Mouse (Mus musculus): ENCODE measurements at regions not wholly inside any gene's neighbourhood (a gene's known extent, or its start where the extent isn't known, plus 50 kb on each side); places are given as distances from the start of the nearest gene placed in this dataset.

- no peak overlapping the region for H3K4me3 ChIP-seq (ENCODE audit: low read depth, low read length)
- H3K4me2 ChIP-seq (replicated peaks; ENCODE audit: low read depth, low read length), result no peak overlapping the region
- H3K4me1 ChIP-seq (ENCODE audit: control insufficient read depth, insufficient read depth, low read length), result no peaks in the 10 kb centered on the region
- H3K9me3 ChIP-seq (ENCODE audit: control insufficient read depth, low read depth, low read length), result no peaks in the 10 kb centered on the region; the same call in 1 of the 2 replicates
- H3K27me3 ChIP-seq (ENCODE audit: control insufficient read depth, insufficient read depth, low read length), result no peaks in the 10 kb centered on the region
- no peak overlapping the region for H3K9ac ChIP-seq (replicated peaks; ENCODE audit: low read depth, low read length)
- no peak for ATAC-seq (ENCODE audit: insufficient number of reproducible peaks, insufficient read depth, low FRiP score, low read depth)
- H3K36me3 ChIP-seq (ENCODE audit: control insufficient read depth, insufficient read depth, low read length), result no peaks in the 10 kb centered on the region
- WGBS, result 88% methylated on average over 20 of the region's 20 CpGs
- H3K27ac ChIP-seq (ENCODE audit: low read length), result no peak overlapping the region
These were observed 428.2 kb upstream of the Atp2b1 start for GRCm38 (mm10) chr10:98485751-98486681.

GRCm38 (mm10) chr10:98494354-98494753 is 419.9 kb upstream of the Atp2b1 start:
- no peak overlapping the region for H3K4me3 ChIP-seq (ENCODE audit: low read depth, low read length)
- H3K27ac ChIP-seq (ENCODE audit: low read length), result no peak overlapping the region
- no peaks in the 10 kb centered on the region for H3K4me1 ChIP-seq (ENCODE audit: control insufficient read depth, insufficient read depth, low read length)
- H3K9ac ChIP-seq (replicated peaks; ENCODE audit: low read depth, low read length), result no peak overlapping the region
- H3K27me3 ChIP-seq (ENCODE audit: control insufficient read depth, insufficient read depth, low read length), result no peaks in the 10 kb centered on the region
- H3K36me3 ChIP-seq (ENCODE audit: control insufficient read depth, insufficient read depth, low read length), result no peaks in the 10 kb centered on the region
- H3K9me3 ChIP-seq (ENCODE audit: control insufficient read depth, low read depth, low read length), result no peaks in the 10 kb centered on the region
- no peak overlapping the region for H3K4me2 ChIP-seq (replicated peaks; ENCODE audit: low read depth, low read length)
- no peak for ATAC-seq (ENCODE audit: insufficient number of reproducible peaks, insufficient read depth, low FRiP score, low read depth)
- WGBS, result 17% methylated on average over 8 of the region's 8 CpGs

- Histone ChIP-seq H3K9me3 (ENCODE audit: control insufficient read depth, low read depth, low read length) (no peaks in the 10 kb centered on the region), H3K27me3 (ENCODE audit: control insufficient read depth, insufficient read depth, low read length) (no peaks in the 10 kb centered on the region), H3K27ac (ENCODE audit: low read length) (no peak overlapping the region), H3K9ac (replicated peaks; ENCODE audit: low read depth, low read length) (no peak overlapping the region), H3K4me2 (replicated peaks; ENCODE audit: low read depth, low read length) (no peak overlapping the region), H3K36me3 (ENCODE audit: control insufficient read depth, insufficient read depth, low read length) (no peaks in the 10 kb centered on the region), H3K4me1 (ENCODE audit: control insufficient read depth, insufficient read depth, low read length) (no peaks in the 10 kb centered on the region), H3K4me3 (ENCODE audit: low read depth, low read length) (no peak overlapping the region)
- no peak for ATAC-seq (ENCODE audit: insufficient number of reproducible peaks, insufficient read depth, low FRiP score, low read depth)
- 81% methylated on average over 4 of the region's 4 CpGs for WGBS
These were observed 418.0 kb upstream of the Atp2b1 start for GRCm38 (mm10) chr10:98496254-98496653.

GRCm38 (mm10) chr10:98500315-98500714 is 413.9 kb upstream of the Atp2b1 start:
- H3K27ac ChIP-seq (ENCODE audit: low read length), result no peak overlapping the region
- 87% methylated on average over 4 of the region's 4 CpGs for WGBS
- ATAC-seq (ENCODE audit: insufficient number of reproducible peaks, insufficient read depth, low FRiP score, low read depth), result no peak
- H3K36me3 ChIP-seq (ENCODE audit: control insufficient read depth, insufficient read depth, low read length), result no peaks in the 10 kb centered on the region
- H3K9ac ChIP-seq (replicated peaks; ENCODE audit: low read depth, low read length), result no peak overlapping the region
- no peaks in the 10 kb centered on the region for H3K4me1 ChIP-seq (ENCODE audit: control insufficient read depth, insufficient read depth, low read length)
- no peaks in the 10 kb centered on the region for H3K9me3 ChIP-seq (ENCODE audit: control insufficient read depth, low read depth, low read length)
- no peak overlapping the region for H3K4me3 ChIP-seq (ENCODE audit: low read depth, low read length)
- no peak overlapping the region for H3K4me2 ChIP-seq (replicated peaks; ENCODE audit: low read depth, low read length)
- no peaks in the 10 kb centered on the region for H3K27me3 ChIP-seq (ENCODE audit: control insufficient read depth, insufficient read depth, low read length)

GRCm38 (mm10) chr10:98501566-98501965 is 412.6 kb upstream of the Atp2b1 start:
- Histone ChIP-seq H3K27me3 (ENCODE audit: control insufficient read depth, insufficient read depth, low read length) (no peaks in the 10 kb centered on the region), H3K9me3 (ENCODE audit: control insufficient read depth, low read depth, low read length) (no peaks in the 10 kb centered on the region), H3K4me1 (ENCODE audit: control insufficient read depth, insufficient read depth, low read length) (no peaks in the 10 kb centered on the region), H3K4me3 (ENCODE audit: low read depth, low read length) (no peak overlapping the region), H3K9ac (replicated peaks; ENCODE audit: low read depth, low read length) (no peak overlapping the region), H3K27ac (ENCODE audit: low read length) (no peak overlapping the region), H3K4me2 (replicated peaks; ENCODE audit: low read depth, low read length) (no peak overlapping the region), H3K36me3 (ENCODE audit: control insufficient read depth, insufficient read depth, low read length) (no peaks in the 10 kb centered on the region)
- 84% methylated on average over 5 of the region's 5 CpGs for WGBS
- ATAC-seq (ENCODE audit: insufficient number of reproducible peaks, insufficient read depth, low FRiP score, low read depth), result no peak

GRCm38 (mm10) chr10:98504524-98504923 is 409.7 kb upstream of the Atp2b1 start:
- Histone ChIP-seq H3K4me3 (ENCODE audit: low read depth, low read length) (no peak overlapping the region), H3K4me1 (ENCODE audit: control insufficient read depth, insufficient read depth, low read length) (no peaks in the 10 kb centered on the region), H3K9me3 (ENCODE audit: control insufficient read depth, low read depth, low read length) (no peaks in the 10 kb centered on the region), H3K27me3 (ENCODE audit: control insufficient read depth, insufficient read depth, low read length) (no peaks in the 10 kb centered on the region), H3K27ac (ENCODE audit: low read length) (no peak overlapping the region), H3K36me3 (ENCODE audit: control insufficient read depth, insufficient read depth, low read length) (no peaks in the 10 kb centered on the region), H3K4me2 (replicated peaks; ENCODE audit: low read depth, low read length) (no peak overlapping the region), H3K9ac (replicated peaks; ENCODE audit: low read depth, low read length) (no peak overlapping the region)
- peak; percentile 89 for ATAC-seq (ENCODE audit: insufficient number of reproducible peaks, insufficient read depth, low FRiP score, low read depth)
- 73% methylated on average over 3 of the region's 3 CpGs for WGBS

GRCm38 (mm10) chr10:98508515-98509143 is 405.6 kb upstream of the Atp2b1 start:
- H3K4me3 ChIP-seq (ENCODE audit: low read depth, low read length), result no peak overlapping the region
- no peak overlapping the region for H3K9ac ChIP-seq (replicated peaks; ENCODE audit: low read depth, low read length)
- no peak overlapping the region for H3K27ac ChIP-seq (ENCODE audit: low read length)
- no peaks in the 10 kb centered on the region for H3K9me3 ChIP-seq (ENCODE audit: control insufficient read depth, low read depth, low read length)
- no peak overlapping the region for H3K4me2 ChIP-seq (replicated peaks; ENCODE audit: low read depth, low read length)
- H3K4me1 ChIP-seq (ENCODE audit: control insufficient read depth, insufficient read depth, low read length), result no peaks in the 10 kb centered on the region
- H3K27me3 ChIP-seq (ENCODE audit: control insufficient read depth, insufficient read depth, low read length), result no peaks in the 10 kb centered on the region
- no peak for ATAC-seq (ENCODE audit: insufficient number of reproducible peaks, insufficient read depth, low FRiP score, low read depth)
- H3K36me3 ChIP-seq (ENCODE audit: control insufficient read depth, insufficient read depth, low read length), result no peaks in the 10 kb centered on the region
- 32% methylated on average over 5 of the region's 5 CpGs for WGBS

GRCm38 (mm10) chr10:98514836-98515235 is 399.4 kb upstream of the Atp2b1 start:
- Histone ChIP-seq H3K27me3 (ENCODE audit: control insufficient read depth, insufficient read depth, low read length) (no peaks in the 10 kb centered on the region), H3K4me3 (ENCODE audit: low read depth, low read length) (no peak overlapping the region), H3K4me2 (replicated peaks; ENCODE audit: low read depth, low read length) (no peak overlapping the region), H3K9me3 (ENCODE audit: control insufficient read depth, low read depth, low read length) (no peaks in the 10 kb centered on the region), H3K4me1 (ENCODE audit: control insufficient read depth, insufficient read depth, low read length) (no peaks in the 10 kb centered on the region), H3K27ac (ENCODE audit: low read length) (no peak overlapping the region), H3K9ac (replicated peaks; ENCODE audit: low read depth, low read length) (no peak overlapping the region), H3K36me3 (ENCODE audit: control insufficient read depth, insufficient read depth, low read length) (no peaks in the 10 kb centered on the region)
- WGBS, result 82% methylated on average over 1 of the region's 1 CpGs
- no peak for ATAC-seq (ENCODE audit: insufficient number of reproducible peaks, insufficient read depth, low FRiP score, low read depth)
